In the genomic region with DNA sequence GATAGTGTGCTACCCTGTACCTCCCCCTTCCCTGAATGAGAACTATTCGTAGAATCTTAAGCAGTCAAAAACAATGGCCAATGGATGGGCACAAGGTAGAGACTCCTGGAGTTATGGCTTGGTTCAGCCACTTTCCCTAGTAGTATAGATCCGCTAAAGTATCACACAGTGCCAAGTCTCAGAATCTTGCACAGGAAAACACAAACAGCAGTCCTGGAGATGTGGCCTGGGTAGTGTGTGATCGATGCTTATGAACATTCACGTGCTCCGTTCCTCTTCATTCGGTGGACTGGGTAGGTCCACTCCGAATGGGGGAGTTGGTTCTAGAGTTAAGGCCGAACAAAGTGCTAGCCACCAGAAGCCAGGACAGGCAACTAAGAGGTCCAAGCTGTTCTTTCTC, we compare ENCODE assay signal across 10 mouse cellular contexts. TPM values are rescaled to one million over a fixed set of nuclear protein-coding genes. Genes with fewer than 3 reads are reported as not detected.
"Had no signal": no experiment of that assay in that cellular context is flagged by ENCODE, and none has a peak within 500 bp of the region (broad histone marks: within the 10 kb centered on the region; RNA-seq: fewer than 3 reads in every experiment).

No protein-coding gene starts in this region.

- H3K4me3 ChIP-seq: liver, embryonic 15.5 days; midbrain, embryonic 13.5 days; myocyte; neural tube, embryonic 15.5 days had no signal

- H3K36me3 ChIP-seq: limb, embryonic 13.5 days; liver, embryonic 15.5 days; midbrain, embryonic 13.5 days; neural tube, embryonic 15.5 days had no signal

- H3K9ac ChIP-seq: liver, embryonic 15.5 days; midbrain, embryonic 13.5 days; neural tube, embryonic 15.5 days had no signal

- H3K9me3 ChIP-seq: limb, embryonic 13.5 days; liver, embryonic 15.5 days; midbrain, embryonic 13.5 days; neural tube, embryonic 15.5 days had no signal

- H3K27ac ChIP-seq: limb, embryonic 13.5 days; liver, embryonic 15.5 days; midbrain, embryonic 13.5 days; neural tube, embryonic 15.5 days had no signal

- ATAC-seq: midbrain, embryonic 13.5 days had no signal

- DNase-seq: layer of hippocampus, postnatal 36 days; right cerebral cortex, adult 18-20 months; right cerebral cortex, postnatal 25 days; thymus, postnatal 36 days had no signal

- H3K4me2 ChIP-seq: liver, embryonic 11.5 days had no signal

RNA-seq across cellular contexts. Expression of gene Tmem100, which starts 1.4 kb away (rescaled TPM):
- polyA plus RNA-seq: myocyte had no signal
